Comparison of ENCODE assay signal across 8 mouse cellular contexts in the genomic region with DNA sequence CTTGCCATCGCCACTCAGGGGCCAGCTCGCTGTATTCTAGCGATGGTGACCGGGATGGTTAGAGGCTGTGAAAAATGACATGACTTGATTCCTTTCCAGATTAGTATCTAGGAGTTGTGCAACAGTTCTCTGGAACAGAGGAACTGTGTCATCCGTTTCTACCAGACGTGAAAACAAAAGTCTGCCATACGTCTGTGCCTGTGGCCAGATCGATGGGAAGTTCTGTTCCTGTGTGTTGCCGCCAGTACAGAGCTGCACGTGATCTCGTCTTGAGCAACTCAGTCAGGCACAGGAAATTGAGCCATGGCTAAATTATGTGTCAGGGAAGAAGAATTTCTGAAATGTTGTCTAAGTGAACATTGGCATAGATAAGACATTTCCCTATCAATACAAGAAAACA.
DNase-seq lines count a peak whose midpoint lies in the region; ATAC-seq and TF ChIP-seq lines count a peak whose summit lies in the region.

No protein-coding gene starts in this region.

- H3K27me3 ChIP-seq in C2C12 (ENCODE audit: control insufficient read depth, insufficient read depth, insufficient read length): no peaks in the 10 kb centered on the region
- H3K27me3 ChIP-seq in liver, embryonic 13.5 days: no peaks in the 10 kb centered on the region
- no peaks in the 10 kb centered on the region for H3K27me3 ChIP-seq in splenic B cell, adult 2 months (ENCODE audit: control insufficient read depth, insufficient read depth, low read length, poor library complexity, severe bottlenecking)
- H3K27me3 ChIP-seq in hindbrain, embryonic 10.5 days (ENCODE audit: insufficient read depth, poor library complexity, severe bottlenecking): no peaks in the 10 kb centered on the region

- no peaks in the 10 kb centered on the region for H3K9me3 ChIP-seq in liver, embryonic 13.5 days (replicated peaks)
- H3K9me3 ChIP-seq in hindbrain, embryonic 10.5 days: no peaks in the 10 kb centered on the region

- H3K79me3 ChIP-seq in C2C12 (ENCODE audit: low read depth): no peaks in the 10 kb centered on the region

- no peak for TF ChIP-seq CTCF in C2C12 (IDR thresholded peaks at IDR 0.05; ENCODE audit: control insufficient read depth, insufficient read depth, insufficient read length)

- H3K4me1 ChIP-seq in liver, embryonic 13.5 days (replicated peaks): no peaks in the 10 kb centered on the region
- H3K4me1 ChIP-seq in hindbrain, embryonic 10.5 days (replicated peaks): no peaks in the 10 kb centered on the region

- no peaks in the 10 kb centered on the region for H3K79me2 ChIP-seq in C2C12 (ENCODE audit: control insufficient read depth, insufficient read depth)

- intact Hi-C loops in gastrocnemius, postnatal 14 days (cut with DNase I; ENCODE audit: low total_unique reads): no loop called here

- DNase-seq in gastrocnemius, postnatal 25 days: peak; percentile 51
- no peak for DNase-seq in gastrocnemius, postnatal 14 days
- no peak for DNase-seq in liver, embryonic 13.5 days
- DNase-seq in splenic B cell, adult 2 months (ENCODE audit: low read depth, low spot score): peak; percentile 11
- DNase-seq in hindbrain, embryonic 10.5 days (ENCODE audit: low spot score): no peak
- DNase-seq in cerebellum, adult 9-11 months: no peak

- no peak overlapping the region for H3ac ChIP-seq in C2C12 (ENCODE audit: control insufficient read depth, insufficient read length, low read depth)

- 13% methylated on average over 11 of the region's 11 CpGs for WGBS in liver, embryonic 13.5 days (ENCODE audit: insufficient replicate concordance)
- 91% methylated on average over 11 of the region's 11 CpGs for WGBS in hindbrain, embryonic 10.5 days

- H3K4me3 ChIP-seq in C2C12 (ENCODE audit: insufficient read depth, poor library complexity, severe bottlenecking): no peak overlapping the region
- H3K4me3 ChIP-seq in liver, embryonic 13.5 days (replicated peaks): no peak overlapping the region
- H3K4me3 ChIP-seq in hindbrain, embryonic 10.5 days: no peak overlapping the region

- no peak overlapping the region for H3K9ac ChIP-seq in liver, embryonic 13.5 days

- no peaks in the 10 kb centered on the region for H3K36me3 ChIP-seq in C2C12 (ENCODE audit: control insufficient read depth, insufficient read depth)
- no peaks in the 10 kb centered on the region for H3K36me3 ChIP-seq in liver, embryonic 13.5 days
- H3K36me3 ChIP-seq in splenic B cell, adult 2 months (ENCODE audit: control insufficient read depth, insufficient read depth, low read length, poor library complexity, severe bottlenecking): no peaks in the 10 kb centered on the region
- no peaks in the 10 kb centered on the region for H3K36me3 ChIP-seq in hindbrain, embryonic 10.5 days

- peak; percentile 95 for ATAC-seq in granulocyte monocyte progenitor cell, adult 5-6 weeks (replicated peaks; ENCODE audit: poor library complexity, severe bottlenecking)
- ATAC-seq in liver, embryonic 13.5 days (ENCODE audit: low read depth): no peak; the same call in 1 of the 2 replicates

- 0 out of 2 replicates have a peak overlapping the region, but pooled peaks have one; percentile 12 for H3K4me2 ChIP-seq in liver, embryonic 13.5 days

- no peak overlapping the region for H3K27ac ChIP-seq in liver, embryonic 13.5 days
- no peak overlapping the region for H3K27ac ChIP-seq in hindbrain, embryonic 10.5 days

TF ChIP-seq in C2C12, 6 proteins besides CTCF, POLR2A, EP300 and RAD21:
- TF ChIP-seq USF1 (IDR thresholded peaks at IDR 0.05; ENCODE audit: low read depth) (peak; percentile 70), CEBPB (IDR thresholded peaks at IDR 0.05; ENCODE audit: low read depth) (peak; percentile 45), MYOG (IDR thresholded peaks at IDR 0.05; ENCODE audit: control insufficient read depth, extremely low read depth, insufficient read length) (no peak), MYOD1 (IDR thresholded peaks at IDR 0.05; ENCODE audit: control insufficient read depth, insufficient read length, low read depth) (no peak)

Comparison
In these comparisons a context has a peak if more than half of its experiments do, and no peak if none do; other contexts are left out.
1. DNase-seq: peak in gastrocnemius, postnatal 25 days (single experiment) and splenic B cell, adult 2 months (single experiment); none in gastrocnemius, postnatal 14 days (single experiment), liver, embryonic 13.5 days (single experiment), hindbrain, embryonic 10.5 days (single experiment) and cerebellum, adult 9-11 months (single experiment).